Mouse (Mus musculus): Measurements from ENCODE around the gene Exoc6b. TPM values are rescaled to one million over a fixed set of nuclear protein-coding genes. Genes with fewer than 3 reads are reported as not detected.

Gene Exoc6b
- total RNA-seq, 2 experiments from 2014 or later = 14.0 to 14.2 TPM

Other genes with a start within 250 kb of the Exoc6b start
- 10 to 100 TPM; 47.4 to 51.5 TPM for gene Spr, start 68.3 kb upstream of the Exoc6b start, total RNA-seq (2021)
- gene Emx1, start 117.9 kb upstream of the Exoc6b start, total RNA-seq (2021) = not detected

Data from gastrocnemius, adult 18-20 months (tissue).